Mouse (Mus musculus) CH12.LX (cell line): ENCODE data around the gene Pithd1.

ENCODE experiments used
- BHLHE40 ChIP-seq: IDR thresholded peaks from 2 replicates; pipeline ENCODE4 v1.6.1; 2011; ENCODE audit warnings: mild to moderate bottlenecking, low read depth, low read length, improper control_type of control experiment
- CTCF ChIP-seq, 2 experiments: IDR thresholded peaks in 1 of 2; conservative IDR thresholded peaks in 1 of 2; 2 replicates each; pipeline ENCODE4 v1.5.1; 2011 to 2012; ENCODE audit warnings: low read depth in 2 of 2, low read length in 2 of 2, improper control_type of control experiment in 1 of 2, inconsistent platforms in 1 of 2, mild to moderate bottlenecking in 1 of 2, moderate library complexity in 1 of 2
- EP300 ChIP-seq: IDR thresholded peaks from 2 replicates; pipeline ENCODE4 v1.6.1; 2011; ENCODE audit warnings: low read length, improper control_type of control experiment
- HCFC1 ChIP-seq: IDR thresholded peaks from 2 replicates; pipeline ENCODE4 v1.6.1; 2012; ENCODE audit warnings: low read depth, mild to moderate bottlenecking, inconsistent platforms, low read length, improper control_type of control experiment
- MEF2A ChIP-seq: IDR thresholded peaks from 2 replicates; pipeline ENCODE4 v1.6.1; 2014; ENCODE audit warnings: low read depth, mild to moderate bottlenecking, inconsistent platforms, low read length, improper control_type of control experiment, borderline replicate concordance
- NELFE ChIP-seq: IDR thresholded peaks from 2 replicates; pipeline ENCODE4 v1.6.1; 2011; ENCODE audit warnings: low read depth, low read length, improper control_type of control experiment
- NRF1 ChIP-seq: IDR thresholded peaks from 2 replicates; pipeline ENCODE4 v1.6.1; 2014; ENCODE audit warnings: low read depth, mild to moderate bottlenecking, inconsistent platforms, low read length, improper control_type of control experiment, moderate library complexity
- POLR2A ChIP-seq: IDR thresholded peaks from 2 replicates; pipeline ENCODE4 v1.6.1; 2011; ENCODE audit warnings: low read depth, mild to moderate bottlenecking, improper control_type of control experiment, low read length
- RAD21 ChIP-seq: IDR thresholded peaks from 2 replicates; pipeline ENCODE4 v1.6.1; 2011; ENCODE audit warnings: low read depth, mild to moderate bottlenecking, low read length, improper control_type of control experiment, moderate library complexity
- SIN3A ChIP-seq: IDR thresholded peaks from 2 replicates; pipeline ENCODE4 v1.6.1; 2012; ENCODE audit warnings: low read length, improper control_type of control experiment, inconsistent platforms
- TBP ChIP-seq: conservative IDR thresholded peaks from 2 replicates; pipeline ENCODE4 v1.6.1; 2011; ENCODE audit warnings: low read depth, low read length, improper control_type of control experiment
- ZKSCAN1 ChIP-seq: IDR thresholded peaks from 2 replicates; pipeline ENCODE4 v1.6.1; 2012; ENCODE audit warnings: low read depth, inconsistent platforms, low read length, improper control_type of control experiment, borderline replicate concordance

GRCm38 (mm10) chr4:136004921-136005320 is 17.9 kb upstream of the Pithd1 start:
- no peak for TF ChIP-seq EP300
- no peak for TF ChIP-seq SIN3A
- no peak for TF ChIP-seq CTCF (conservative IDR thresholded peaks at IDR 0.05 in 1 of 2, IDR thresholded peaks at IDR 0.05 in 1 of 2; ENCODE audit: low read depth in 2 of 2, low read length in 2 of 2)
- TF ChIP-seq NRF1, result no peak
- TF ChIP-seq RAD21, result no peak
- no peak for TF ChIP-seq NELFE
- no peak for TF ChIP-seq BHLHE40
- TF ChIP-seq ZKSCAN1, result no peak
- TF ChIP-seq POLR2A, result peak; percentile 1; the same call in 1 of the 2 replicates
- no peak for TF ChIP-seq HCFC1
- TF ChIP-seq TBP, result no peak
- TF ChIP-seq MEF2A, result no peak
